Mouse (Mus musculus) right cerebral cortex, postnatal 25 days (tissue): ENCODE results near the gene Fsd2.
A peak's percentile ranks its signal among the peaks of the same experiment; 100 is the strongest.

Experiments used
- DNase-seq: peaks from one replicate; pipeline ENCODE4 v3.0.0; 2022

Gene Fsd2

DNA sequence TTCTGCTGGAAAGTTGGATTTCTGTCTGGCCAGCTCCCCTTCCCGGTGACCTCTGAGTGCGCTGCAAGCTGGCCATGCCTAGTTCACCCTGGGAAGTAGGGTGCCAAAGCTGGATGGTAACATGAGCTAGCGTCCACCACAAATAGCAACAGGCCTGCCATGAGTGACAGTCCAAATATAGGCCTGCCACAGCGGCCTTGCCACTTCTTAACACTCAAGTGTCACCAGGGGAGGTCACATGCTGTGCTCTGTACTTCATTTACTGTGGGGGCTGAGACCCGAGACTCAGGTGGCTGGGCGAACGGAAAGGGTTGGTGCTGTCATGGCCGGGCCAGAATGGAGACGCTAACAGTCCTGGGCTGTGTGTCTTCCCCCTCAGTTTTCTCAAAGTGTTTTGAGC lies at the start of gene Fsd2:
Gene Fsd2, minus strand, starts transcription at position 53 of the 400 bp plus-strand sequence.
- DNase-seq, result no peak

DNA sequence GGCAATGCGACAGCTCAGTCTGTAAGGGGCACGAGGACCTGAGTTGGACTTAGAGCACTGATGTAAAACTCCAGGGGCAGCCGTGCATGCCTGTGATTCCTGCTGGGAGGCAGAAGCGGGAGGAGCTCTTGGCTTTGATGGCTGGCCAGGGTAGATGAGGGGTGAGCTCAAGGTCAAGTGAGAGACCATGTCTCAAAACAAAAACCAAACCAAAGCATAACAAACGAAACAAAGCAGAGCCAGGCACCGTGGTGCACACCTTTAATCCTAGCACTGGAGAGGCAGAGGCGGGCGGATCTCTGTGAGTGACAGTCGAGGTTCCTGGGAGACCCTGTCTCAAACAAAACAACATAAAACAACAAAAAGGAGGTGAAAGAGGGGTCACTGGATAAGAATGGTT lies 48.3 kb upstream of the Fsd2 start:
- no peak for DNase-seq

GRCm38 (mm10) chr7:81612856-81613635 lies 46.3 kb upstream of the Fsd2 start:
- no peak for DNase-seq

- no peak for DNase-seq
Observed at GRCm38 (mm10) chr7:81610125-81610524, 43.4 kb upstream of the Fsd2 start.

- no peak for DNase-seq
Observed at GRCm38 (mm10) chr7:81606452-81606851, 39.7 kb upstream of the Fsd2 start.

GRCm38 (mm10) chr7:81605489-81605888 lies 38.7 kb upstream of the Fsd2 start:
- no peak for DNase-seq

DNA sequence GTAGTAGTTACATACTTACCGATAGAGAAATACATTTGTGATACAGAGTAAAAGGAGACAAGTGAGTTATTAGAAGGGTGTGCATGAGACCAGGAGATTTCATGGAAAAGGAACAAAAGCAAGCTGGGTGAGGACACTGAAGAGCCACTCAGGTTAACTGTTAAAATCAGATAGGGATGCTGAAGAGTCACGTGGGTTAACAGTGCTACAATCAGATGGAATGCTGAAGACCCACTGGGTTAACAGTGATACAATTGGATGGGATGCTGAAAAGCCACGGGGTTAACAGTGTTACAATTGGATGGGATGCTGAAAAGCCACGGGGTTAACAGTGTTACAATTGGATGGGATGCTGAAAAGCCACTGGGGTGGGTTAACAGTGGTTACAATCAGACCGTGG lies 38.2 kb upstream of the Fsd2 start:
- DNase-seq, result no peak

DNA sequence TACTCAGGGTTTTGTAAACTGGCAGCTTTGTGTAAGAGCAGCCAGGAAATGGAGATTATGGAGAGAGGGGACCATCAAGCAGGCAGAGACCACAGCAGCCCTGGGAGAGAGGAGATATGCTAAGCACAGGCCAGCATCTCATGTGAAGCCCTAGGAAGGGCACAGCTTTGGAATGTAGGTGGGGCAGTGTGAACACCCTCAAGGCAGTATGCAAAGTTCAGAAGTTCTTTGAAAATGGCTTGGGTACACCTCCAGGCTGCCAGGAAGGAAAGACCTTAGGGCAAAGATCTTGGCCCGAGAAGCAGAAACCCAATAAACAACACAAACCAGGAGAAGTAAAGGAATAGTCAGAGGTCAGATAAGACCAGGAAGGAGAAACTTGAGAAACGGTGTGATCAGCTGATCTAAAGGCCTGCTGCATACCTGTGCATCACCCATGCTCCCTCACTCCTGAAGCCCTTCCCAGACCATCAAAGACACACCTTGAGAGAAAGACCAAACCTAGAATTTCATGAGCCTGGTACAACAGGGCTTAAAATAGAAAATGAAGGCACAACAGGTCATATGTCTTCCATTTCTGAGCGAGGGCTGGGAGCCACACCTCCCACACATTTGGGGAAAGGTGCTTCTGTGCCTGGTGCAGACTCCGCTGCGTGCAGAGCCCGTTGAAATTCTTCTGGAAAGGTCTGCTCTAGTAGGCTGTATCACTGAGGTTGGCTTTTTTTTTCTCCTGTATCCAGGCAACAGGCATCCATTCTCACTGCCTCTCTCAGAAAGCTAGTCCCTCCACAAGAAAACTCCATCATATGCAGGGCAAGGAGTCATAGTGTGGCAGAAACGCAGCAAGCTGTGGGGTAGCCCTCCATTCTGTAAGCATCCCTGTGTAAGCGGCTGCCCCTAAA lies 32.9 kb upstream of the Fsd2 start:
- DNase-seq, result peak; percentile 31

GRCm38 (mm10) chr7:81597660-81598059 lies 30.9 kb upstream of the Fsd2 start:
- DNase-seq, result no peak

DNA sequence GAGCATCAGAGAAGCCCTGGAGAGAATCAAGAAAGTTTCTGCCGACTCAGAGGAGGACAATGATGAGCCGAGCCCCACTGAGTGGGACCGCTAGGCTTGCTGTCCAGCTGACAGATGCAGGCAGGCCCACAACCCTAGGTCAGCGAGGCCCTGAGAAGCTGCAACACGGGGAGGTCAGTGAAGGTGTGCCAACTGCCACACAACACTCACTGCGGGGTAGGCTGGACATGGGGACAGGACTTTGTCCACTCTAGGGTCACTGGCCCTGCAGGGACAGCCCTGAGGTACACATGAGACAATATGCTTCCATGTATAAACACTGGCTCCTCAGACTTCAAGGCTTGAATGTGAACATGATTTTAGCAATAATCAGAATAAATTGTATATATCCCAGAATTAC lies 29.3 kb upstream of the Fsd2 start:
- DNase-seq, result no peak

DNA sequence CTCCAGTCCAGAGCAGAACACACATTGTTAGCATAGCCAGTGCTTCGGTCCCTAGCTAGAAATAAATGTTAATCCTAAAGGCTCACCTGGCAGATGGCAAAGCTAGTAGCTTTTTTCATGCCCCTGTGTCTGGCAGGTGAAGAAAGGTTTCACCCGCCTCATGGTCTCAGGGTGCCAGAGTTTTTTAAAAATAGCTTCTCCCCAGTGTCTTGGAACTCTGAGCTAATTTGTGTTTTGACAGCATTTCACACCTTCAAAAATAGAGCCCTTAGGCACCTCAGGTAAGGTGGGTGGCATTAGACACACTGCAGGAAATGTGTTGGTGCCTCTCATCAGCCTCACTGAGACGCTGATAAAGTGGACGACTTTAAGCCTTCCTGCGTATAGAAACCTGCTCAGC lies 28.3 kb upstream of the Fsd2 start:
- no peak for DNase-seq

DNA sequence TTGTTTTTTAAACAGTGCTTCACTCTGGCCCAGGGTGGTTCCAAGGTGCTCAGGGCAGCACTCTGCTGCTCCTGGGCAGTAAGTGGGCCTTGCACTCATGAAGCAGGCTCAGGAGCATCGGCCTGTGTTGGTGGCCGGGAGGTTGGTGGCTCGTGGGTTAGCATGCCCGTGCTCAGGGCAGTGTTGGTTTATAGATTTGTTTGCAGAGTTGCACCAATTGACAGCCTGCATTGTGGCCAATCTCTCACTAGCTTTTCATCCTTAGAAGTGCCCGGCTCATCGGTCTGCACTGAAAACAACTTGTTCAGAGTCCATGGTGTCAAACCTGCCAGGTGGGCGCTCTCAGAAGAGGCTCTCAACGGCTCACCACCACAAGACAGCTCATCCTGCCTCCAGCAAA lies 26.6 kb upstream of the Fsd2 start:
- no peak for DNase-seq

GRCm38 (mm10) chr7:81592686-81593085 lies 25.9 kb upstream of the Fsd2 start:
- no peak for DNase-seq

- DNase-seq, result no peak
Observed at GRCm38 (mm10) chr7:81587238-81587637, 20.5 kb upstream of the Fsd2 start.

DNA sequence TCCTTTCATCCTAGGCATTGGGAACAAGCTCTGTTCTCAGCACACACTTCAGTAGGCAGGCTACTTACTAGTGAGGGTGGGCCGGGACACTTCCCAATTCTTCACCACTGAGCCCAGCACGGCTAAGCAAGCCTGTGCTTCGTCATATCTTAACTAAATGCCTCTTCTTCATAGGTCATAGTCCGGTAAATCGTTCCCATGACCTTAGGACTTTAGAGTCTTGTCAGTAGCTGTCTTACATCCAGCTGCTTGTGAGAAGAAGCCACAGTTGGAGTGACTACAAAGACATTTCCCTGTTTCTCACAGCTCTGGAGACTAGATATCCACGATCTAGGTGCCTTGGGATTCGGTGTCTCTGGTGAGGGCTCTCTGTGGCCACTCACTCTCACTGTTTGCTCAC lies 18.6 kb upstream of the Fsd2 start:
- no peak for DNase-seq

GRCm38 (mm10) chr7:81583512-81583911 lies 16.8 kb upstream of the Fsd2 start:
- no peak for DNase-seq

DNA sequence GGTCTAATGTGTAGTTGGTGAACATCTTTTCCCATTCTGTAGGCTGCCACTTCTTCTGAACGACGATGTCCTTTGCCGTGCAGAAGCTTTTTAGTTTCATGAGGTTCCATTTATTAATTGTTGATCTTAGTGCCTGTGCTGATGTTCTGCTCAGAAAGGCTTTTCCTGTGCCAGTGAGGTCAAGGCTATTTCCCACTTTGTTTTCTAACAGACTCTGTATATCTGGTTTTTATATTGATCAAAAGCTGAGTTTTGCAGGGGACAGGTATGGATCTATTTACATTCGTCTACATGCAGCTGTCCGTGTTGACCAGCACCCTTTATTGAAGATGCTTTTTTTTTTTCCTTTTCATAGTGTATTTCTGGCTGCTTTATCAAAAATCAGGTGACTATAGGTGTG lies 12.6 kb upstream of the Fsd2 start:
- DNase-seq, result no peak

DNA sequence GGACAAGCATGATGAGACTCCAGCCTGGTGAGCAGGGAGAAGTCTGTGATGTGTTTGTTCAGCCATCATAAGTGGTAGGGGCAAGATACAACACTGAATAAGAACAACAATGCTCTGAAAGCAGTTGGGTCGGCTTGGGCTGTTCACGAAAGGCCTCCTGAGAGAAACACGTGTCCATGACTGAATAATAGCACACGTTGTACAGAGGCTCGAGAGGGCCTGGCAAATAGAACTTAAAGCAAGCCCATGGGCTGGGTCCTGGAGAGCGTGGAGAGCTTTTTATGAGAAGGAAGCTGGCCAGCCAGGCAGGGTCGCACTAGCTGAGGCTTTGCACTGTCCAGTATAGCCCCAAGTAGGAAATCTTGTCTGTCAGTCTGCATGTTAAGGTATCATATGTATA lies 11.7 kb upstream of the Fsd2 start:
- DNase-seq, result no peak

DNA sequence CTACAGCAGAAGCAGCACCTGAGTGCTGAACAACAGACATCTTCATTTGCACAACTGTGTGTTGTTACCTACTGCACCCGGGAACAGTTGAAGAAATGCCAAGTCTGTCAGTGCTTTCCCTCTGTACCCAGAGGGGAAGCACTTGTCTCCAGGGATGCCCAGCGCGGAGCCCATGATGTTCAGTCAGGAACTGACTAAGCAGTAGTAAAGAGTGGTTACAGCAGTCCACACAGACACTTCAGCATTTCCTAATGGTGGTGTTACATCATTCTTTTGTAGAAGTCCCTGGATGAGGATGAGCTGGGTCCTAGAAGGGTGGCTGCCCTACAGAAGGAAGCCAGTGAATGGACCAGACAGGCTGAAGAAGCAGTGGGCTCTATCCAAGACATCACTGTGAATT lies 11.1 kb upstream of the Fsd2 start:
- DNase-seq, result no peak

GRCm38 (mm10) chr7:81575606-81576005 lies 8.9 kb upstream of the Fsd2 start:
- no peak for DNase-seq

DNA sequence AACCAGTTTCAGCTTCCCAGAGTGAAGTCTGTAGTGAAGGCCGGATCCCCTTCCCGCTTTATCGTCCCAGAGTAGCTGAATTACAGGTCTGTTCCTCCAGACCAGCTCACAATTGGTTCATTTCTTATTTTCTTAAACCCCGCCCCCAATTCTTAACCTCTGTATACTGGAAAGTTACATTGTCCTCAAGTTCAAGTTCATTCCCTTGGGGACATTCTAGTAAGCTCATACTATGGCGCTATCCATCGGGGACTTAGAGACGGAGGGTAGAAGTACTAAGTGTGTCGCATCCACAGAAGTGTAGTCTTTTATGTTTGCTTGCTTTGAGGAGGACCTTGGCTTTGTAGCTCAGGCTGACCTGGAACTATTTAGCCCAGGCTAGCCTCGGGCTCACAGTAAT lies 7.1 kb upstream of the Fsd2 start:
- DNase-seq, result no peak

DNA sequence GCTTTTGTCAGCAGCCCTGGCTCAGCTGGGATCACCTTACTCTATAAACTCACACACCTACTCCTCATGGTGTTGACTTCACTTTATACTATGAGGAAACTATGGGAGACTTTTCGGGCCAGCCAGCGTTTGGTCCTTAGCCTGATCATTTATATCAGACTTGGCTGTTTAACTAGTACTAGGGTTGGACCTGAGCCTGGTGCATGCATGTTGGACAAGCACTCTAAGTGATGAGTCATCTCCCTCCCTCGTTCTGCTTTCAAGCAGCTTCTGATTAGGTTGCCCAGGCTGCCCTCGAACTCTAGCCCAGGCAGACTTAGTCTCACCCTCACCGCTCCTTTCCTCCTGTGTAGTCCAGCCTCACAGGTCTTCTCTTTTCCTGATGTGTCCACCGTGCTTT lies 6.7 kb upstream of the Fsd2 start:
- no peak for DNase-seq

GRCm38 (mm10) chr7:81572610-81573268 lies 6.0 kb upstream of the Fsd2 start:
- no peak for DNase-seq

GRCm38 (mm10) chr7:81571941-81572441 lies 5.2 kb upstream of the Fsd2 start:
- DNase-seq, result no peak
